Mouse (Mus musculus) cerebral cortex, adult 2 months (tissue): ENCODE results near the gene Gmfg.

Experiments
- WGBS: fragments of 180-500 bp; shearing (Covaris S2); methylation state at CpG from one replicate; pipeline ENCODE4 v1.1.7; 2018; 5-methylcytosine and 5-hydroxymethylcytosine counted together

Gmfg gene

GRCm38 (mm10) chr7:28436932-28437570 lies at the start of gene Gmfg:
TSS of gene Gmfg (plus strand) at chr7:28437447.
- WGBS = 3% methylated on average over 16 of the region's 16 CpGs

GRCm38 (mm10) chr7:28390331-28390730 lies 46.9 kb upstream of the Gmfg start:
- 95% methylated on average over 3 of the region's 3 CpGs for WGBS

DNA sequence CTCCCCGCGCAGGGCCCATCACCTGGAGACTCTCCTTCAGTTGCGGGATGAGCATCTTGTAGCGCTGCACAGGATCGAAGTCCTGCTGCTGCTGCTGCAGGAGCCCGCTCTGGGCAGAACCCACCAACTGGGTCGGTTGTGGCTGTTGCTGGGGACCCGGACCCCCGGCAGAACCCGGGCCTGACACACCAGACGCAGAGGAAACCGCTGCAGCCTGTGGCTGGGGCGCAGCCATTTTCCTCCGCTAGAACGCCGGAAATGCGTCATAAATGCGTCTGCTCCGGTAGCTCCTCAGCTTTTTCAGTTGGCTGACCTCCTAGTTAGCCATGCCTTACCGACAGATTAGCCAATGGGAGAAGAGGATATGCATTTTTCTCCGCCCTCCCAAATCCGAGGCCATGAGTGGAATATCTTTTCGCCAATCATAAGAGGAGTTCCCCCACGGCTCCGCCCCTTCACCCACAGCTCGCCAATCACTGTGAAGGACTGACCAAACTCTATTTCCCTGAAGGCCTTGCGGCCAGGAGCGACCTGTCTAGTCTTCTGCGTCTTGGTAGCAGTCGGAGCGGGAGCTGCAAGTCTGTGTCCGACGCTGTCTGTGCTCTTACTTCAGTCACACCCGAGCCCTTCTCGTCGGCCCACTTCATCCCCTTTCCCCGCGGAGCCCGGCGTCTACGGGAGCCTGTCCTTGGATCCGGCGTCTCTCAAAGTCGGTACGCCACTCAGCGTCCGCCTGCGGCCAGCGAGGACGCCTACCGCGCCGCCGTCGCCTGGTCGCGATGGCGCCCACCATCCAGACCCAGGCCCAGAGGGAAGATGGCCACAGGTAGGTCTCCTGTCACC lies 44.6 kb upstream of the Gmfg start, which contains the start of the genes Med29 and Paf1:
Gene Med29 (minus strand): TSS at position 280 of the 843 bp plus-strand sequence.
Gene Paf1 (plus strand): TSS at position 523 of the 843 bp plus-strand sequence.
- WGBS = under 1% methylated on average over 58 of the region's 58 CpGs

GRCm38 (mm10) chr7:28393272-28393951 lies 43.8 kb upstream of the Gmfg start:
- 5% methylated on average over 22 of the region's 22 CpGs for WGBS

- 96% methylated on average over 4 of the region's 4 CpGs for WGBS
Observed at GRCm38 (mm10) chr7:28395425-28395824, 41.8 kb upstream of the Gmfg start.

GRCm38 (mm10) chr7:28398000-28398399 lies 39.2 kb upstream of the Gmfg start:
- WGBS = 57% methylated on average over 3 of the region's 3 CpGs

DNA sequence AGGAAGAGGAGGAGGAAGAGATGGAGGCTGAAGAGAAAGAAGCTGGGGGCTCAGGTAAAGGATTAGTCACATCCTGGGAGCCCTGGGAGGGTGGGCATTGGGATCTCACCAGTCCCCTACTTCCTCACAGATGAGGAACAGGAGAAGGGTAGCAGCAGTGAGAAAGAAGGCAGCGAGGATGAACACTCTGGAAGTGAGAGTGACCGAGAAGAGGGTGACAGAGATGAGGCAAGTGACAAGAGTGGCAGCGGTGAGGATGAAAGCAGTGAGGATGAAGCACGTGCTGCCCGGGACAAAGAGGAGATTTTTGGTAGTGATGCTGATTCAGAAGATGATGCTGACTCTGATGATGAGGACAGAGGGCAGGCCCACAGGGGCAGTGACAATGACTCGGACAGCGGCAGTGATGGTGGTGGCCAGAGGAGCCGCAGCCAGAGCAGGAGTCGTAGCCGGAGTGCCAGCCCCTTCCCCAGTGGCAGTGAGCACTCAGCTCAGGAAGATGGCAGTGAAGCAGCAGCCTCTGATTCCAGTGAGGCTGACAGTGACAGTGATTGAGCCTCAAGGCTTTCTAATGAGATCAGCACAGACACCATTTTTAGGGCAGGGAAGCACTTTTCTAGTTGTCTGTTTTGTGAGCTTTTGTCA lies 38.4 kb upstream of the Gmfg start:
- 82% methylated on average over 10 of the region's 10 CpGs for WGBS

DNA sequence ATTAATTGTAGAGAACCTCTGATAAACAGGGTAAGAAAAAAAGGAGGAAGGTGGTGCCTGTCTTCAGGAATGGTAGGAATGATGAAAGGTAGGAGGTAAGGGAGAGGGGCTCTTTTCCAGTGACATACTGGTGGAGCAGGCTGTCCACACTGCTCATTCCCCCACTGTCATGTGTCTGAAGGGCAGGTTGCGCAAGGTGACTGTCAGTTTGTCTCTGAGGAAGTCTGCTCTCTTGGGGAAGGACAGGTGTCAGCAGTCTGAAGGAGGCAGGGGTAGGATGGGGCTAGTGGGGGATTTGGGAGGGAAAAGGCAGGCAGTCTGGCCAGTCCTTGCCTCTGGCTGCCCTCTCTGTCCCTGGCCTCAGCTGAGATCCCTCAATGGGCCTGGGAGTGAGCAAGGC lies 36.2 kb upstream of the Gmfg start:
- 86% methylated on average over 1 of the region's 1 CpGs for WGBS

DNA sequence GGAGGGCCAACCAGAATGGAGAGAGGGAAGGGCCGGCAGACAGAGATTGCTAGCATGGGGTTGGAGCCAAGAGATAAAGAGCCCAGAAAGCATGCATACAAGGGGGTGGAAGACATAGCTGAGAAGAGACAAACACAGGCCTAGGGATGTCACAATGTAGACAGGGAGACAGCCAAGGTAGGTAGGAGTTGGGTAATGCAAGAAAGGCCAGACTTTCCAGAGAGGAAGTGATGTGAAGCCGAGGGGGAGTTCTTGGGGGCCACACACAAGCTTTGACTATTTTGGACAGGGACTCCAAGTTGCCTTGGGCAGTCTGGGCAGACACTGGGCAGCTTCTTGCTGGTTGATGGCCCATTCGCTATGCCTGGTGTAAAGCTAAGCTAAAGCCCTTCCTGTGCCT lies 35.3 kb upstream of the Gmfg start:
- WGBS = 74% methylated on average over 3 of the region's 3 CpGs

- 69% methylated on average over 3 of the region's 3 CpGs for WGBS
Observed at GRCm38 (mm10) chr7:28410841-28411475, 26.3 kb upstream of the Gmfg start.

- WGBS = 89% methylated on average over 4 of the region's 4 CpGs
Observed at GRCm38 (mm10) chr7:28412826-28413225, 24.4 kb upstream of the Gmfg start.

- 51% methylated on average over 8 of the region's 8 CpGs for WGBS
Observed at GRCm38 (mm10) chr7:28418096-28418670, 19.1 kb upstream of the Gmfg start.

- WGBS = 86% methylated on average over 2 of the region's 2 CpGs
Observed at GRCm38 (mm10) chr7:28419416-28419815, 17.8 kb upstream of the Gmfg start.

- WGBS = 70% methylated on average over 1 of the region's 1 CpGs
Observed at GRCm38 (mm10) chr7:28423018-28423417, 14.2 kb upstream of the Gmfg start.

- WGBS = 31% methylated on average over 1 of the region's 1 CpGs
Observed at GRCm38 (mm10) chr7:28430512-28430911, 6.7 kb upstream of the Gmfg start.

DNA sequence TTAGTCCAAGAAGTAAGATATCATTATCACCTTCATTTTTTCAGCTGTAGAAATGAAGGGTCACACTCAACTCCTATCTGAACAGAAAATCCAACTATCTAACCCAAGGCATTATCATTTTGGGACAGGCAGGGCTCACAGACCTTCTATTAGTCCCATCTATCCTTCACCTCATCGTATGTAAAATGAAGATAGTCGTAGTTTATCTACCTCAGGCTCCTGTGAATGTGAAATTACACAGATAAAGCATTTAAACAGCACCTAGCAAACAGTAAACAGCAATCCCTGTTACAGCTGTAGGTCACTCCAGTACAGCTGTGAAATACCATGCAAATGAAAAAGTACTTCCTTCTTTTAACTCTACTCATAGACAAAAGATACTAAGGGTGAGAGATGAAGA lies 5.0 kb upstream of the Gmfg start:
- 91% methylated on average over 2 of the region's 2 CpGs for WGBS

- WGBS = 0% methylated on average over 43 of the region's 70 CpGs
Observed at GRCm38 (mm10) chr7:28435660-28436259, 1.5 kb upstream of the Gmfg start.

GRCm38 (mm10) chr7:28436271-28436904 lies 859 bp upstream of the Gmfg start:
- under 1% methylated on average over 61 of the region's 64 CpGs for WGBS

DNA sequence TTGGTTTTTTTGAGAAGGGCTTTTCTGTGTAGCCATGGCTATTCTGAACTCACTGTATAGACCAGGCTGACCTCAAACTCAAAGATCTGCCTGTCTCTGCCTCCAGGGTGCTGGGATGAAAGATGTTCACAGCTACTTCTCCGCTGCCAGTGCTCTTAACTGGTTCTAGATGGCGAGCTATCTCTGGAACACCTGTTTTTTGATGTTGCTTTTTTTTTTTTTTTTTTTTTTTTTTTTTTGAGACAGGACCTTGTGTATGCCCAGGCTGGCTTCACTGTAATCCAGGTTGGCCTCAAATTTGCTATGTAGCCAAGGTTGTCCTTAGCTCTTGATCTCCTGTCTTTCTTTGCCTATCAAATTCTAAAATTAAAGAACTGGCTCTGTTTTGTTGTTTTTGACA lies 1.5 kb downstream of the Gmfg start:
- 94% methylated on average over 2 of the region's 2 CpGs for WGBS

DNA sequence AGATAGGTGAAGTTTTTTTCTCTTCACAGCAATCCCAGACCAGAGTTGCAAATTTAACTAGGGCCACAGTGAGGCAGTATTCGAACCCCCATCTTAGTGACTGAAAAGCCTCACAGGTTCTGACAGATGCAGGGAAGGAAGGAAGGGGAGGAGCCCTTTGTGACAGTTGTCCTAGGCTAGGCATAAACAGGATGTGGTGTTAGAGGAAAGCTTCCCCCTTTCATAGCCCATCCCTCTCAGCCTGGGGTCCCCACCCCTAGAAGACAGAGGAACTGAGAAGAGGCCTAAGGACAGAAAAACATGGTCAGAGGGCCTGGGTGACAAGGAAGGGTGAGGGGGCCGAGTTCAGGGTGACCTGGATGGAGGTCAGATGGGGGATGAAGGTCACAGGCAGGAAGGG lies 3.5 kb downstream of the Gmfg start:
- WGBS = 57% methylated on average over 2 of the region's 2 CpGs
